Mouse (Mus musculus) embryonic facial prominence, embryonic 15.5 days (tissue): Measurements from ENCODE around the gene Sbf2. TPM values are rescaled to one million over a fixed set of nuclear protein-coding genes. Genes with fewer than 3 reads are reported as not detected.

Experiments
- ATAC-seq: fragments of 200-750 bp; cut with Nextera tagmentation; 2 replicates; pipeline ENCODE4 v1.8.0; 2017; ENCODE audit warnings: low read depth, moderate TSS enrichment; ENCODE audit not compliant: insufficient number of reproducible peaks, low FRiP score, low TSS enrichment
- H3K27ac ChIP-seq: fragments of 300-500 bp; sonication (generic); replicated peaks from 2 replicates; pipeline ENCODE4 v1.5.1; 2015; ENCODE audit warnings: mild to moderate bottlenecking, inconsistent platforms
- H3K27me3 ChIP-seq: fragments of 300-500 bp; sonication (generic); 2 replicates; pipeline ENCODE4 v1.6.1; 2015; ENCODE audit warnings: inconsistent platforms
- H3K36me3 ChIP-seq: fragments of 300-500 bp; sonication (generic); 2 replicates; pipeline ENCODE4 v1.6.1; 2015; ENCODE audit warnings: mild to moderate bottlenecking, inconsistent platforms
- H3K4me1 ChIP-seq: fragments of 300-500 bp; sonication (generic); 2 replicates; pipeline ENCODE4 v1.6.1; 2015; ENCODE audit warnings: inconsistent platforms
- H3K4me2 ChIP-seq: fragments of 300-500 bp; sonication (generic); replicated peaks from 2 replicates; pipeline ENCODE4 v1.6.1; 2015; ENCODE audit warnings: mild to moderate bottlenecking, inconsistent platforms
- H3K4me3 ChIP-seq: fragments of 300-500 bp; sonication (generic); replicated peaks from 2 replicates; pipeline ENCODE4 v1.5.1; 2015; ENCODE audit warnings: mild to moderate bottlenecking, inconsistent platforms
- H3K9ac ChIP-seq: fragments of 300-500 bp; sonication (generic); 2 replicates; pipeline ENCODE4 v1.6.1; 2015; ENCODE audit warnings: inconsistent platforms
- H3K9me3 ChIP-seq: fragments of 300-500 bp; sonication (generic); replicated peaks from 2 replicates; pipeline ENCODE4 v1.6.1; 2016; ENCODE audit warnings: inconsistent platforms
- whole genome bisulfite sequencing: fragments of 180-500 bp; shearing (Covaris S2); methylation state at CpG from one replicate; pipeline ENCODE4 v1.1.7; 2015; 5-methylcytosine and 5-hydroxymethylcytosine counted together
- polyA plus RNA-seq: library from polyadenylated mRNA; unstranded; fragments of >200 nt; fragmentation: Nextera tagmentation; extraction: Ambion mirVana; gene quantifications from 2 replicates; pipeline ENCODE4 v1.2.1, GENCODE M21; 2015

Gene Sbf2
- polyA plus RNA-seq, 1 experiment from 2014 or later, result 27.7 TPM

- H3K9ac ChIP-seq, result no peak overlapping the region
- peaks cover 20% of the 10 kb centered on the region for H3K4me1 ChIP-seq
- peaks cover 9% of the 10 kb centered on the region for H3K36me3 ChIP-seq
- no peak overlapping the region for H3K4me3 ChIP-seq
- no peaks in the 10 kb centered on the region for H3K27me3 ChIP-seq
- H3K4me2 ChIP-seq, result no peak overlapping the region
- H3K9me3 ChIP-seq, result no peaks in the 10 kb centered on the region
- 70% methylated on average over 8 of the region's 8 CpGs for WGBS
- no peak overlapping the region for H3K27ac ChIP-seq
- ATAC-seq, result no peak; the same call in 1 of the 2 replicates
Observed at GRCm38 (mm10) chr7:110286198-110286732, 328.5 kb downstream of the Sbf2 start.

- H3K4me3 ChIP-seq, result no peak overlapping the region
- H3K4me1 ChIP-seq, result peaks cover 20% of the 10 kb centered on the region
- H3K27me3 ChIP-seq, result no peaks in the 10 kb centered on the region
- peaks cover 14% of the 10 kb centered on the region for H3K36me3 ChIP-seq
- H3K4me2 ChIP-seq, result no peak overlapping the region
- H3K9me3 ChIP-seq, result no peaks in the 10 kb centered on the region
- WGBS, result 76% methylated on average over 3 of the region's 3 CpGs
- ATAC-seq, result no peak
- no peak overlapping the region for H3K9ac ChIP-seq
- H3K27ac ChIP-seq, result no peak overlapping the region
Observed at GRCm38 (mm10) chr7:110285849-110286151, 328.9 kb downstream of the Sbf2 start.

GRCm38 (mm10) chr7:110285076-110285848 lies 329.5 kb downstream of the Sbf2 start:
- H3K27ac ChIP-seq, result no peak overlapping the region
- ATAC-seq, result no peak
- no peak overlapping the region for H3K9ac ChIP-seq
- no peak overlapping the region for H3K4me2 ChIP-seq
- H3K36me3 ChIP-seq, result peaks cover 17% of the 10 kb centered on the region
- no peak overlapping the region for H3K4me3 ChIP-seq
- peaks cover 20% of the 10 kb centered on the region for H3K4me1 ChIP-seq
- H3K9me3 ChIP-seq, result no peaks in the 10 kb centered on the region
- no peaks in the 10 kb centered on the region for H3K27me3 ChIP-seq
- 89% methylated on average over 12 of the region's 12 CpGs for WGBS

DNA sequence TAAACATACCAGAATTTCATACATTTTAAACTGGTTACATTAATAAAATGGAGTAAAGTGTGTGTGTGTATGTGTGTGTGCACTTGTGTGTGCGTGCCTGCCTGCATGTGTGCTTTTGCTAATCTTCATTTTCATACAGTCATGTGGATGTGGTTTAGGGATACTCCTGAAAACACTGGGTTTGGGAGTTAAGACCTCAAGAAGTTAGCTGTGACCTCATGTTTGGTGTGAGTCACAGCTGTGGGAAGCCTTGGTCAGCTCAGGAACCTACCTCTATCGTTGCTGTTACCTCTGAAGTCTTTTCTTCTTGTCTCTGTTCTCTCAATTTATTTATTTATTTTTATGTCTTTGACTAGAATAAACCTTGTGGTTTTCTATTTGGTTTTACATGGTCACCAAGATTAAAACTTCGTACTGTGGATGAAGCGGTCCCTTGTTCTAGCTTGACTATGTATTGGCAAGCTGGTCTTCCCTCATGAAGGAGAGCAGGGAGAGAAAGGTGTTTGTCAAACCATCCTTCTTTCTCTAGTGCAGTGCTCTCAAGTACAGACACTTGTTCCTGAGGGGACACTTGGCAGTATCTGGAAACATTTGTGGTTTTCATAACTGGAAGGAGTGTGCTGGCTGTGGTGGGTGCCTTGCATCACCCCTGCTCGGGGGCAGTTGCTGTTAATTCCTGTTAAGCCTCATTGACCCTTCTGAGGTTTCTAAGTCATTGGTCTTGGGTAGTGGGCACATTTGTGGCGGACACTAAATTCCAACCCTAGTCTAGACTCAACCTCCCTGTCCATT lies 331.0 kb downstream of the Sbf2 start:
- no peaks in the 10 kb centered on the region for H3K27me3 ChIP-seq
- no peak overlapping the region for H3K27ac ChIP-seq
- H3K4me1 ChIP-seq, result peaks cover 17% of the 10 kb centered on the region
- H3K9me3 ChIP-seq, result no peaks in the 10 kb centered on the region
- no peak overlapping the region for H3K4me3 ChIP-seq
- ATAC-seq, result no peak
- no peak overlapping the region for H3K4me2 ChIP-seq
- H3K9ac ChIP-seq, result no peak overlapping the region
- peaks cover 31% of the 10 kb centered on the region for H3K36me3 ChIP-seq
- 85% methylated on average over 6 of the region's 6 CpGs for WGBS

DNA sequence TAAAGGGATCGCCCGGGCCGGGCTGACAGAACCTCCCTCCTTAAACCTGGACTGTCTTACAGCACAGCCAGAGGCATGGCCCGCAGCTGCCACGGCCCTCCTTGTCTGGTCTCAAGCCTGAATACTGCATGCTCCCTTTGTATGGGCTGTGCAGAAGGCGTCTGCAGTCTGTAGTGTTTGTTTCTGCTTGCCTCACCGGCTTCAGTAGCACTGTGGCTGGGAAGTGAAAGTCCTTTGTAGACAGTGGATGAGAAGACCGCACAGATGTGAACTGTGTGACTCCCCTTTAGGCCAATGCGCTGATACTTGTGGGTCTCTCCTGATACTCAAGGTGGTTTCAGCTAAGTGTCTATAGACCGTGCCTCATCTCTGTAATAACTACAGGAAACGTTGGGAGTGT lies 331.9 kb downstream of the Sbf2 start:
- H3K4me3 ChIP-seq, result no peak overlapping the region
- ATAC-seq, result no peak
- 82% methylated on average over 11 of the region's 11 CpGs for WGBS

GRCm38 (mm10) chr7:110281435-110282256 lies 333.1 kb downstream of the Sbf2 start:
- no peaks in the 10 kb centered on the region for H3K27me3 ChIP-seq
- no peaks in the 10 kb centered on the region for H3K4me1 ChIP-seq
- no peak overlapping the region for H3K4me3 ChIP-seq
- H3K27ac ChIP-seq, result no peak overlapping the region
- H3K4me2 ChIP-seq, result no peak overlapping the region
- H3K9ac ChIP-seq, result no peak overlapping the region
- 90% methylated on average over 11 of the region's 11 CpGs for WGBS
- H3K36me3 ChIP-seq, result peaks cover 45% of the 10 kb centered on the region
- H3K9me3 ChIP-seq, result no peaks in the 10 kb centered on the region
- ATAC-seq, result no peak

More for the DNA sequence above, 331.9 kb downstream of the Sbf2 start:
- no peaks in the 10 kb centered on the region for H3K27me3 ChIP-seq
- no peak overlapping the region for H3K4me2 ChIP-seq
- H3K36me3 ChIP-seq, result peaks cover 39% of the 10 kb centered on the region
- no peaks in the 10 kb centered on the region for H3K9me3 ChIP-seq
- no peak overlapping the region for H3K27ac ChIP-seq
- H3K9ac ChIP-seq, result no peak overlapping the region
- peaks cover 8% of the 10 kb centered on the region for H3K4me1 ChIP-seq

DNA sequence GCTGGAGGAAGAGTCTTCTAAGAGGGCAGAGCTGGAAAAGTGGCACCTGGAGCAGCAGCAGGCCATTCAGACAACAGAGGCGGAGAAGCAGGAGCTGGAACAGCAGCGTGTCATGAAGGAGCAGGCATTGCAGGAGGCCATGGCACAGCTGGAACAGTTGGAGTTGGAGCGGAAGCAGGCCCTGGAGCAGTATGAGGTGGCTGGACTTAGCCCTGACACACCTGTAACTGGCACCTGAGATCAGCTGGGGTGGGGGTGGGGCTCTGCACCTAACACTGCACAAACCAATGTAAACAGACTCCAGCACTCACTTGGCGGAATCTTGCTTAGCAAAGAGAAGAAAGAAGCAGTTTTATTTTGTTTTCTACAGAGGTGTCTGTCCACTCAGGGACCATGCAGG lies 335.5 kb downstream of the Sbf2 start:
- Histone ChIP-seq H3K4me1 (no peaks in the 10 kb centered on the region), H3K27me3 (no peaks in the 10 kb centered on the region), H3K27ac (no peak overlapping the region), H3K9me3 (no peaks in the 10 kb centered on the region), H3K4me2 (no peak overlapping the region), H3K4me3 (no peak overlapping the region), H3K36me3 (peaks cover 65% of the 10 kb centered on the region), H3K9ac (no peak overlapping the region)
- 89% methylated on average over 4 of the region's 4 CpGs for WGBS
- no peak for ATAC-seq

- H3K36me3 ChIP-seq, result peaks cover 71% of the 10 kb centered on the region
- 94% methylated on average over 5 of the region's 5 CpGs for WGBS
- no peak overlapping the region for H3K27ac ChIP-seq
- H3K4me3 ChIP-seq, result no peak overlapping the region
- ATAC-seq, result no peak
- no peak overlapping the region for H3K4me2 ChIP-seq
- H3K9ac ChIP-seq, result no peak overlapping the region
- H3K9me3 ChIP-seq, result no peaks in the 10 kb centered on the region
- H3K27me3 ChIP-seq, result no peaks in the 10 kb centered on the region
- H3K4me1 ChIP-seq, result no peaks in the 10 kb centered on the region
Observed at GRCm38 (mm10) chr7:110277734-110278245, 336.9 kb downstream of the Sbf2 start.

DNA sequence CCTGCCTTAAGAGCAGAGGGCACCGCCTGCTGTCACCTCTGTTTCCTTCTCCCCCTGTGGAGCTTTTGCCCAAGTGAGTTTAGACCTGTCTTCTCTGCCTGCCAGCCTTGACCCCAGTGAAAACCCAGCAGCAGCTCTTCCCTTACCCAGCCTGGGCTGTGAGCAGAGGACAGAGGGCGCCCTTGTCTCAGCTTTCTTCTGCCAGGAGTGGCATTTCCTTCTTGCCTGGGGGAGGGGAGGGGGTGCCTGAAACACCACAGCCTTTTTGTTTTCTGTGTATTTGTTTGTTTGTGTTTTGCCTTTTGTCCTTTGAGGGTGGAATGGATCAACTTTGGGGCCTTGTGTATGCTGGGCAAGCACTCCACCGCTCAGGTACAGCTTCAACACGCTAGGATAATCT lies 342.3 kb downstream of the Sbf2 start:
- 62% methylated on average over 4 of the region's 4 CpGs for whole genome bisulfite sequencing
- Histone ChIP-seq H3K4me2 (no peak overlapping the region), H3K4me1 (peaks cover 6% of the 10 kb centered on the region; the same call in 1 of the 2 replicates), H3K4me3 (no peak overlapping the region), H3K36me3 (peaks cover 40% of the 10 kb centered on the region), H3K9ac (no peak overlapping the region), H3K27me3 (no peaks in the 10 kb centered on the region), H3K27ac (no peak overlapping the region), H3K9me3 (no peaks in the 10 kb centered on the region)
- ATAC-seq, result no peak

DNA sequence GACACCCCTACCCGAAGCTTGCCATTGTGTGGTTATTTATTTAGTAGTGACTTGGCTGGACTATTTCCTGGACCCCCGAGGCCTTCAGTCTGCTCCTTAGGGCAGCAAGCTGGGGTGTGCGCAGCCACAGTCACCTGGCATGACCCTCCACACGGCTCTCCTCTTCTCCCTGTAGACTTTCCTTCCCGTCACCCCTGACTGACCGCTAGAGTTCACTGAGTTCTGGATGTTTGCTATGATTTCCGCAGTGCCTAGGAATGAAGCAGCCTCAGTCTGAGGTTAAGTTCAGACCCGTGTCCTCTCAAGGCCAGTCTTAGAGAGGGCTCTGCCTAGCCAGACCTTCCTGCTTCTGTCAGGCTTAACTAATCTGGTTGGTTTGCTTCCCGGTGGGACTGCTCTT lies 342.9 kb downstream of the Sbf2 start:
- ATAC-seq, result no peak
- 66% methylated on average over 9 of the region's 9 CpGs for WGBS
- Histone ChIP-seq H3K4me2 (no peak overlapping the region), H3K9ac (no peak overlapping the region), H3K27me3 (no peaks in the 10 kb centered on the region), H3K27ac (no peak overlapping the region), H3K4me3 (no peak overlapping the region), H3K9me3 (no peaks in the 10 kb centered on the region), H3K36me3 (peaks cover 41% of the 10 kb centered on the region), H3K4me1 (peaks cover 6% of the 10 kb centered on the region; the same call in 1 of the 2 replicates)

GRCm38 (mm10) chr7:110270455-110270854 lies 344.3 kb downstream of the Sbf2 start:
- Histone ChIP-seq H3K27ac (no peak overlapping the region), H3K9ac (no peak overlapping the region), H3K36me3 (peaks cover 27% of the 10 kb centered on the region), H3K9me3 (no peaks in the 10 kb centered on the region), H3K27me3 (no peaks in the 10 kb centered on the region), H3K4me2 (no peak overlapping the region), H3K4me3 (no peak overlapping the region), H3K4me1 (peaks cover 6% of the 10 kb centered on the region; the same call in 1 of the 2 replicates)
- ATAC-seq, result no peak
- 80% methylated on average over 7 of the region's 7 CpGs for WGBS
